Mouse (Mus musculus) megakaryocyte-erythroid progenitor cell, adult 5 weeks (primary cell): ENCODE measurements around the gene Sdhaf1. TPM values are rescaled to one million over a fixed set of nuclear protein-coding genes. Genes with fewer than 3 reads are reported as not detected.

ENCODE experiments used
- polyA plus RNA-seq: library from polyadenylated mRNA; stranded (reverse); fragments of >175 nt; gene quantifications from 2 replicates; pipeline ENCODE4 v1.2.3, GENCODE M21; 2012

The Sdhaf1 gene
- polyA plus RNA-seq = 8.0 and 10.3 TPM in 2 replicates

GRCm38 (mm10) chr7:30323795-30324194 lies at the start of gene Sdhaf1:
Sdhaf1 (minus strand) TSS chr7:30323895.

GRCm38 (mm10) chr7:30362652-30363343 lies 39.1 kb upstream of the Sdhaf1 start, which contains the start of gene Lrfn3:
Lrfn3 (minus strand) TSS chr7:30362772.

GRCm38 (mm10) chr7:30321539-30322284 lies 2.0 kb downstream of the Sdhaf1 start, which contains the start of gene E130208F15Rik:
E130208F15Rik (plus strand) TSS chr7:30321740.

GRCm38 (mm10) chr7:30314721-30315155 lies 9.0 kb downstream of the Sdhaf1 start, which contains the start of gene Syne4:
Syne4 (plus strand) TSS chr7:30314807.

GRCm38 (mm10) chr7:30308076-30309005 lies 15.4 kb downstream of the Sdhaf1 start, which contains the start of gene Alkbh6:
Alkbh6 (plus strand) TSS chr7:30308717.

GRCm38 (mm10) chr7:30291215-30292131 lies 32.2 kb downstream of the Sdhaf1 start, which contains the start of gene Clip3:
Clip3 (plus strand) TSS chr7:30291728.

GRCm38 (mm10) chr7:30279951-30280669 lies 43.6 kb downstream of the Sdhaf1 start, which contains the start of the genes Thap8 and Wdr62:
Thap8 (plus strand) TSS chr7:30280094.
Wdr62 (minus strand) TSS chr7:30280419.

Other genes starting within 250 kb of the Sdhaf1 start
- not detected in 2 replicates for gene Gm26920, start 233.5 kb downstream of the Sdhaf1 start, polyA plus RNA-seq
- gene Zfp566, start 233.4 kb downstream of the Sdhaf1 start, polyA plus RNA-seq = 2.1 and 2.5 TPM in 2 replicates
- 0.36 and 0.46 TPM in 2 replicates for gene Zfp260, start 229.1 kb downstream of the Sdhaf1 start, polyA plus RNA-seq
- gene Zfp382, start 202.0 kb downstream of the Sdhaf1 start, polyA plus RNA-seq = 6.9 and 11.1 TPM in 2 replicates
- gene Zfp146, start 154.1 kb downstream of the Sdhaf1 start, polyA plus RNA-seq = 11.1 and 15.2 TPM in 2 replicates
- 1.2 and 1.7 TPM in 2 replicates for gene Cox7a1, start 139.8 kb downstream of the Sdhaf1 start, polyA plus RNA-seq
- 138 TPM in 2 replicates for gene Capns1, start 125.1 kb downstream of the Sdhaf1 start, polyA plus RNA-seq
- 66.8 and 89.4 TPM in 2 replicates for gene Polr2i, start 91.9 kb downstream of the Sdhaf1 start, polyA plus RNA-seq
- 42.3 and 54.7 TPM in 2 replicates for gene Tbcb, start 91.6 kb downstream of the Sdhaf1 start, polyA plus RNA-seq
- gene Ovol3, start 88.2 kb downstream of the Sdhaf1 start, polyA plus RNA-seq = 0.10 TPM in 2 replicates
- gene Thap8, start 43.8 kb downstream of the Sdhaf1 start, polyA plus RNA-seq = 0.30 and 0.38 TPM in 2 replicates
- gene Wdr62, start 43.5 kb downstream of the Sdhaf1 start, polyA plus RNA-seq = 62.9 and 71.0 TPM in 2 replicates
- gene Clip3, start 32.2 kb downstream of the Sdhaf1 start, polyA plus RNA-seq = 0.36 and 0.95 TPM in 2 replicates
- 63.3 and 74.5 TPM in 2 replicates for gene Alkbh6, start 15.2 kb downstream of the Sdhaf1 start, polyA plus RNA-seq
- gene Syne4, start 9.1 kb downstream of the Sdhaf1 start, polyA plus RNA-seq = 1.6 and 2.0 TPM in 2 replicates
- 0.48 and 0.54 TPM in 2 replicates for gene E130208F15Rik, start 2.2 kb downstream of the Sdhaf1 start, polyA plus RNA-seq
- 0.11 TPM in 1 of 2 replicates, not detected in the other for gene Lrfn3, start 38.9 kb upstream of the Sdhaf1 start, polyA plus RNA-seq
- 186 and 336 TPM in 2 replicates for gene Tyrobp, start 89.9 kb upstream of the Sdhaf1 start, polyA plus RNA-seq
- 6.4 and 7.2 TPM in 2 replicates for gene Hcst, start 96.0 kb upstream of the Sdhaf1 start, polyA plus RNA-seq
- gene Nfkbid, start 97.8 kb upstream of the Sdhaf1 start, polyA plus RNA-seq = 103 and 112 TPM in 2 replicates
- 0.08 and 0.15 TPM in 2 replicates for gene Aplp1, start 121.6 kb upstream of the Sdhaf1 start, polyA plus RNA-seq
- 0.05 and 0.13 TPM in 2 replicates for gene Kirrel2, start 133.8 kb upstream of the Sdhaf1 start, polyA plus RNA-seq
- not detected in 2 replicates for gene Nphs1, start 134.4 kb upstream of the Sdhaf1 start, polyA plus RNA-seq
- gene Prodh2, start 169.7 kb upstream of the Sdhaf1 start, polyA plus RNA-seq = not detected in 2 replicates
- gene Arhgap33, start 211.2 kb upstream of the Sdhaf1 start, polyA plus RNA-seq = 74.2 and 104 TPM in 2 replicates
- 6.5 and 7.0 TPM in 2 replicates for gene Hspb6, start 228.3 kb upstream of the Sdhaf1 start, polyA plus RNA-seq
- 20.5 and 24.2 TPM in 2 replicates for gene Proser3, start 228.4 kb upstream of the Sdhaf1 start, polyA plus RNA-seq
- gene Lin37, start 235.9 kb upstream of the Sdhaf1 start, polyA plus RNA-seq = 64.1 and 77.3 TPM in 2 replicates
- 86.2 and 92.8 TPM in 2 replicates for gene U2af1l4, start 239.4 kb upstream of the Sdhaf1 start, polyA plus RNA-seq
- 3.0 and 6.0 TPM in 2 replicates for gene Gm49396, start 239.4 kb upstream of the Sdhaf1 start, polyA plus RNA-seq
- gene Psenen, start 239.7 kb upstream of the Sdhaf1 start, polyA plus RNA-seq = 48.5 and 51.9 TPM in 2 replicates
- 8.8 and 9.3 TPM in 2 replicates for gene Igflr1, start 241.5 kb upstream of the Sdhaf1 start, polyA plus RNA-seq